Mouse (Mus musculus) forebrain, embryonic 13.5 days (tissue): Measurements from ENCODE around the gene Zswim3. TPM values are rescaled to one million over a fixed set of nuclear protein-coding genes. Genes with fewer than 3 reads are reported as not detected.
"Not testable (repeated sequence)": the region's sequence is repeated elsewhere in the genome, so short reads cannot be mapped to it uniquely, and the experiment has no call there.

Experiments used
- ATAC-seq: fragments of 200-750 bp; cut with Nextera tagmentation; 2 replicates; pipeline ENCODE4 v1.8.0; 2017
- H3K27ac ChIP-seq: fragments of 300-500 bp; sonication (generic); 2 replicates; pipeline ENCODE4 v1.5.1; 2015; ENCODE audit warnings: inconsistent platforms, mild to moderate bottlenecking, moderate library complexity
- H3K27me3 ChIP-seq: fragments of 300-500 bp; sonication (generic); 2 replicates; pipeline ENCODE4 v1.6.1; 2015; ENCODE audit warnings: mild to moderate bottlenecking, inconsistent platforms
- H3K36me3 ChIP-seq: fragments of 300-500 bp; sonication (generic); 2 replicates; pipeline ENCODE4 v1.6.1; 2015; ENCODE audit warnings: mild to moderate bottlenecking, inconsistent platforms; ENCODE audit not compliant: poor library complexity, severe bottlenecking
- H3K4me1 ChIP-seq: fragments of 300-500 bp; sonication (generic); 2 replicates; pipeline ENCODE4 v1.6.1; 2015; ENCODE audit warnings: inconsistent platforms
- H3K4me2 ChIP-seq: fragments of 300-500 bp; sonication (generic); 2 replicates; pipeline ENCODE4 v1.6.1; 2015; ENCODE audit warnings: inconsistent platforms, mild to moderate bottlenecking, moderate library complexity
- H3K4me3 ChIP-seq: fragments of 300-500 bp; sonication (generic); 2 replicates; pipeline ENCODE4 v1.5.1; 2015; ENCODE audit warnings: mild to moderate bottlenecking, inconsistent platforms
- H3K9ac ChIP-seq: fragments of 300-500 bp; sonication (generic); 2 replicates; pipeline ENCODE4 v1.6.1; 2015; ENCODE audit warnings: mild to moderate bottlenecking, inconsistent platforms
- H3K9me3 ChIP-seq: fragments of 300-500 bp; sonication (generic); replicated peaks from 2 replicates; pipeline ENCODE4 v1.6.1; 2016; ENCODE audit warnings: inconsistent platforms
- WGBS: fragments of 180-500 bp; shearing (Covaris S2); methylation state at CpG from one replicate; pipeline ENCODE4 v1.1.7; 2015; 5-methylcytosine and 5-hydroxymethylcytosine counted together
- polyA plus RNA-seq: library from polyadenylated mRNA; unstranded; fragments of >200 nt; fragmentation: Nextera tagmentation; extraction: Ambion mirVana; gene quantifications from 2 replicates; pipeline ENCODE4 v1.2.1, GENCODE M21; 2015

Gene Zswim3
- polyA plus RNA-seq, 1 experiment from 2014 or later = 11.7 TPM

- under 1% methylated on average over 31 of the region's 31 CpGs for WGBS
- Histone ChIP-seq H3K9me3 (no peaks in the 10 kb centered on the region), H3K4me2 (peak within 1 kb of the TSS; percentile 95), H3K4me3 (peak within 1 kb of the TSS; percentile 58), H3K36me3 (peaks cover 28% of the 10 kb centered on the region), H3K27me3 (no peaks in the 10 kb centered on the region), H3K9ac (peak within 1 kb of the TSS; percentile 74), H3K4me1 (peaks cover 23% of the 10 kb centered on the region), H3K27ac (peak within 1 kb of the TSS; percentile 68)
- peak; percentile 76 for ATAC-seq
Observed at GRCm38 (mm10) chr2:164833314-164833959, 28.5 kb downstream of the Zswim3 start, which contains the start of gene Neurl2. TSS of gene Neurl2 (minus strand) at chr2:164833456.

GRCm38 (mm10) chr2:164834531-164834930 is 29.6 kb downstream of the Zswim3 start:
- Histone ChIP-seq H3K4me3 (peak overlapping the region; percentile 58), H3K4me1 (peaks cover 23% of the 10 kb centered on the region), H3K27me3 (no peaks in the 10 kb centered on the region), H3K4me2 (peak overlapping the region; percentile 95), H3K36me3 (peaks cover 32% of the 10 kb centered on the region), H3K9ac (peak overlapping the region; percentile 74), H3K9me3 (no peaks in the 10 kb centered on the region), H3K27ac (no peak overlapping the region)
- ATAC-seq = no peak
- WGBS = 43% methylated on average over 8 of the region's 8 CpGs

GRCm38 (mm10) chr2:164835164-164835563 is 30.3 kb downstream of the Zswim3 start:
- no peak for ATAC-seq
- H3K9me3 ChIP-seq = no peaks in the 10 kb centered on the region
- peak overlapping the region; percentile 58; the same call in 1 of the 2 replicates for H3K4me3 ChIP-seq
- H3K36me3 ChIP-seq = peaks cover 38% of the 10 kb centered on the region
- peak overlapping the region; percentile 95 for H3K4me2 ChIP-seq
- no peak overlapping the region for H3K27ac ChIP-seq
- WGBS = 93% methylated on average over 4 of the region's 4 CpGs
- no peaks in the 10 kb centered on the region for H3K27me3 ChIP-seq
- peaks cover 23% of the 10 kb centered on the region for H3K4me1 ChIP-seq
- H3K9ac ChIP-seq = 0 out of 2 replicates have a peak overlapping the region, but pooled peaks have one; percentile 74

- no peaks in the 10 kb centered on the region for H3K9me3 ChIP-seq
- H3K9ac ChIP-seq = no peak overlapping the region
- no peak overlapping the region for H3K27ac ChIP-seq
- H3K4me2 ChIP-seq = no peak overlapping the region
- no peaks in the 10 kb centered on the region for H3K36me3 ChIP-seq
- no peak for ATAC-seq
- H3K4me1 ChIP-seq = no peaks in the 10 kb centered on the region
- H3K27me3 ChIP-seq = no peaks in the 10 kb centered on the region
- 55% methylated on average over 3 of the region's 3 CpGs for WGBS
- no peak overlapping the region for H3K4me3 ChIP-seq
Observed at GRCm38 (mm10) chr2:164845782-164846181, 40.9 kb downstream of the Zswim3 start.

- no peak for ATAC-seq
- H3K9ac ChIP-seq = no peak overlapping the region
- no peak overlapping the region for H3K27ac ChIP-seq
- 91% methylated on average over 8 of the region's 8 CpGs for WGBS
- H3K4me3 ChIP-seq = no peak overlapping the region
- H3K4me1 ChIP-seq = no peaks in the 10 kb centered on the region
- H3K9me3 ChIP-seq = no peaks in the 10 kb centered on the region
- H3K36me3 ChIP-seq = no peaks in the 10 kb centered on the region
- peaks cover 10% of the 10 kb centered on the region for H3K27me3 ChIP-seq
- H3K4me2 ChIP-seq = no peak overlapping the region
Observed at GRCm38 (mm10) chr2:164850061-164850460, 45.2 kb downstream of the Zswim3 start.

GRCm38 (mm10) chr2:164855572-164855971 is 50.7 kb downstream of the Zswim3 start:
- not testable (repeated sequence) for H3K4me2 ChIP-seq, H3K27ac ChIP-seq, H3K9me3 ChIP-seq, H3K9ac ChIP-seq, H3K4me3 ChIP-seq, H3K36me3 ChIP-seq, ATAC-seq
- Histone ChIP-seq H3K27me3 (peaks cover 56% of the 10 kb centered on the region), H3K4me1 (peaks cover 22% of the 10 kb centered on the region)
- 81% methylated on average over 5 of the region's 5 CpGs for WGBS

GRCm38 (mm10) chr2:164856309-164857100 is 51.6 kb downstream of the Zswim3 start:
- Histone ChIP-seq H3K4me1 (peaks cover 22% of the 10 kb centered on the region), H3K27ac (no peak overlapping the region), H3K4me3 (peak overlapping the region; percentile 49), H3K9ac (peak overlapping the region; percentile 61), H3K9me3 (no peaks in the 10 kb centered on the region), H3K4me2 (peak overlapping the region; percentile 96), H3K36me3 (no peaks in the 10 kb centered on the region), H3K27me3 (peaks cover 56% of the 10 kb centered on the region)
- whole genome bisulfite sequencing = under 1% methylated on average over 42 of the region's 42 CpGs
- no peak for ATAC-seq

GRCm38 (mm10) chr2:164857101-164857821 is 52.4 kb downstream of the Zswim3 start, which contains the start of gene Pltp:
TSS of gene Pltp (minus strand) at chr2:164857711.
- ATAC-seq = peak; percentile 74
- Histone ChIP-seq H3K27ac (no peak within 1 kb of the TSS), H3K27me3 (peaks cover 56% of the 10 kb centered on the region), H3K36me3 (no peaks in the 10 kb centered on the region), H3K9ac (peak within 1 kb of the TSS; percentile 61), H3K4me2 (peak within 1 kb of the TSS; percentile 96), H3K4me3 (peak within 1 kb of the TSS; percentile 49), H3K9me3 (no peaks in the 10 kb centered on the region), H3K4me1 (peaks cover 28% of the 10 kb centered on the region)
- under 1% methylated on average over 47 of the region's 47 CpGs for WGBS

- Histone ChIP-seq H3K4me3 (peak overlapping the region; percentile 49), H3K4me2 (peak overlapping the region; percentile 96), H3K36me3 (no peaks in the 10 kb centered on the region), H3K27ac (no peak overlapping the region), H3K27me3 (peaks cover 56% of the 10 kb centered on the region), H3K9ac (peak overlapping the region; percentile 61), H3K4me1 (peaks cover 32% of the 10 kb centered on the region), H3K9me3 (no peaks in the 10 kb centered on the region)
- ATAC-seq = 0 out of 2 replicates have a peak, but pooled peaks have one; percentile 17
- WGBS = 2% methylated on average over 19 of the region's 19 CpGs
Observed at GRCm38 (mm10) chr2:164857842-164858553, 53.1 kb downstream of the Zswim3 start.

- Histone ChIP-seq H3K9ac (no peak overlapping the region), H3K4me3 (no peak overlapping the region), H3K9me3 (no peaks in the 10 kb centered on the region), H3K36me3 (no peaks in the 10 kb centered on the region), H3K4me1 (peaks cover 32% of the 10 kb centered on the region), H3K27ac (no peak overlapping the region), H3K27me3 (peaks cover 53% of the 10 kb centered on the region), H3K4me2 (no peak overlapping the region)
- 56% methylated on average over 2 of the region's 2 CpGs for WGBS
- ATAC-seq = no peak
Observed at GRCm38 (mm10) chr2:164859155-164859554, 54.3 kb downstream of the Zswim3 start.

- Histone ChIP-seq H3K4me2 (no peak overlapping the region), H3K27ac (no peak overlapping the region), H3K4me3 (no peak overlapping the region), H3K9ac (no peak overlapping the region), H3K4me1 (peaks cover 32% of the 10 kb centered on the region), H3K27me3 (peaks cover 48% of the 10 kb centered on the region), H3K36me3 (no peaks in the 10 kb centered on the region), H3K9me3 (no peaks in the 10 kb centered on the region)
- no peak for ATAC-seq
- whole genome bisulfite sequencing = 60% methylated on average over 9 of the region's 9 CpGs
Observed at GRCm38 (mm10) chr2:164859640-164860432, 54.9 kb downstream of the Zswim3 start.
